Mouse (Mus musculus) left cerebral cortex, adult 2 months (tissue): ENCODE measurements at regions not wholly inside any gene's neighbourhood (a gene's known extent, or its start where the extent isn't known, plus 50 kb on each side); places are given as distances from the start of the nearest gene placed in this dataset.

Experiments
- DNase-seq, 2 experiments: peaks; one replicate each; pipeline ENCODE4 v3.0.0; 2021 to 2022; ENCODE audit warnings: low spot score in 2 of 2, mixed read lengths in 1 of 2; ENCODE audit errors: extremely low spot score in 1 of 2
- H3K27ac ChIP-seq: fragments of 200-600 bp; 2 replicates; pipeline ENCODE4 v1.8.1; 2022
- H3K4me3 ChIP-seq: fragments of 200-600 bp; 2 replicates; pipeline ENCODE4 v1.8.1; 2022
- CTCF ChIP-seq: fragments of 200-600 bp; IDR thresholded peaks from 2 replicates; pipeline ENCODE4 v1.8.1; 2022; ENCODE audit warnings: antibody characterized with exemption, mild to moderate bottlenecking, moderate library complexity
- intact Hi-C: fragments of 180-260 bp; cut with DNase I; formaldehyde crosslinking; loops from one replicate; pipeline ENCODE4 v1.15.1; 2025

GRCm38 (mm10) chr6:117675059-117675800 lies 165.8 kb upstream of the Zfp637 start:
- no peak for DNase-seq
- no peak overlapping the region for H3K4me3 ChIP-seq
- intact Hi-C loops = no loop called here
- peak; percentile 64 for TF ChIP-seq CTCF
- H3K27ac ChIP-seq = no peak overlapping the region

- intact Hi-C loops = no loop called here
- TF ChIP-seq CTCF = no peak
- no peak for DNase-seq
- Histone ChIP-seq H3K4me3 (no peak overlapping the region), H3K27ac (no peak overlapping the region)
Observed at GRCm38 (mm10) chr6:117676064-117676821, 164.7 kb upstream of the Zfp637 start.

- DNase-seq = no peak
- no peak overlapping the region for H3K27ac ChIP-seq
- H3K4me3 ChIP-seq = no peak overlapping the region
- intact Hi-C loops = no loop called here
- no peak for TF ChIP-seq CTCF
Observed at GRCm38 (mm10) chr6:117677062-117677461, 163.9 kb upstream of the Zfp637 start.

GRCm38 (mm10) chr6:117677821-117678220 lies 163.2 kb upstream of the Zfp637 start:
- no peak for TF ChIP-seq CTCF
- DNase-seq = no peak
- no peak overlapping the region for H3K4me3 ChIP-seq
- intact Hi-C loops = no loop called here
- H3K27ac ChIP-seq = no peak overlapping the region

- intact Hi-C loops = no loop called here
- TF ChIP-seq CTCF = no peak
- Histone ChIP-seq H3K27ac (no peak overlapping the region), H3K4me3 (no peak overlapping the region)
- DNase-seq = no peak
Observed at GRCm38 (mm10) chr6:117678276-117678675, 162.7 kb upstream of the Zfp637 start.

- no peak for TF ChIP-seq CTCF
- Histone ChIP-seq H3K4me3 (no peak overlapping the region), H3K27ac (no peak overlapping the region)
- intact Hi-C loops = no loop called here
- DNase-seq = no peak
Observed at GRCm38 (mm10) chr6:117678877-117679276, 162.1 kb upstream of the Zfp637 start.

- no peak for DNase-seq
- no peak; the same call in 1 of the 2 replicates for TF ChIP-seq CTCF
- intact Hi-C loops = loop anchor here (5.0 kb wide), 1 partner anchor 519 kb away; the partner anchor contains the start of gene Cxcl12
- Histone ChIP-seq H3K4me3 (no peak overlapping the region), H3K27ac (no peak overlapping the region)
Observed at GRCm38 (mm10) chr6:117686212-117686611, 154.8 kb upstream of the Zfp637 start.

- Histone ChIP-seq H3K4me3 (no peak overlapping the region), H3K27ac (no peak overlapping the region)
- DNase-seq = no peak
- intact Hi-C loops = loop anchor here (5.0 kb wide), 1 partner anchor 520 kb away; the partner anchor contains the start of gene Cxcl12
- TF ChIP-seq CTCF = peak; percentile 61
Observed at GRCm38 (mm10) chr6:117687045-117687444, 153.9 kb upstream of the Zfp637 start.

- TF ChIP-seq CTCF = no peak
- DNase-seq = no peak
- Histone ChIP-seq H3K27ac (no peak overlapping the region), H3K4me3 (no peak overlapping the region)
- intact Hi-C loops = loop anchor here (5.0 kb wide), 1 partner anchor 521 kb away; the partner anchor contains the start of gene Cxcl12
Observed at GRCm38 (mm10) chr6:117688664-117689178, 152.3 kb upstream of the Zfp637 start.

GRCm38 (mm10) chr6:117700286-117700685 lies 140.7 kb upstream of the Zfp637 start:
- TF ChIP-seq CTCF = no peak
- Histone ChIP-seq H3K4me3 (no peak overlapping the region), H3K27ac (no peak overlapping the region)
- no peak for DNase-seq
- intact Hi-C loops = no loop called here

- DNase-seq = no peak
Observed at GRCm38 (mm10) chr6:117701547-117701946, 139.4 kb upstream of the Zfp637 start.

GRCm38 (mm10) chr6:117706006-117706405 lies 135.0 kb upstream of the Zfp637 start:
- Histone ChIP-seq H3K27ac (no peak overlapping the region), H3K4me3 (no peak overlapping the region)
- intact Hi-C loops = no loop called here
- no peak for DNase-seq
- TF ChIP-seq CTCF = no peak

More at GRCm38 (mm10) chr6:117701547-117701946, 139.4 kb upstream of the Zfp637 start:
- no peak for TF ChIP-seq CTCF
- intact Hi-C loops = no loop called here
- H3K27ac ChIP-seq = no peak overlapping the region
- no peak overlapping the region for H3K4me3 ChIP-seq
